Comparison of ENCODE assay signal across 10 mouse cellular contexts in the genomic region with DNA sequence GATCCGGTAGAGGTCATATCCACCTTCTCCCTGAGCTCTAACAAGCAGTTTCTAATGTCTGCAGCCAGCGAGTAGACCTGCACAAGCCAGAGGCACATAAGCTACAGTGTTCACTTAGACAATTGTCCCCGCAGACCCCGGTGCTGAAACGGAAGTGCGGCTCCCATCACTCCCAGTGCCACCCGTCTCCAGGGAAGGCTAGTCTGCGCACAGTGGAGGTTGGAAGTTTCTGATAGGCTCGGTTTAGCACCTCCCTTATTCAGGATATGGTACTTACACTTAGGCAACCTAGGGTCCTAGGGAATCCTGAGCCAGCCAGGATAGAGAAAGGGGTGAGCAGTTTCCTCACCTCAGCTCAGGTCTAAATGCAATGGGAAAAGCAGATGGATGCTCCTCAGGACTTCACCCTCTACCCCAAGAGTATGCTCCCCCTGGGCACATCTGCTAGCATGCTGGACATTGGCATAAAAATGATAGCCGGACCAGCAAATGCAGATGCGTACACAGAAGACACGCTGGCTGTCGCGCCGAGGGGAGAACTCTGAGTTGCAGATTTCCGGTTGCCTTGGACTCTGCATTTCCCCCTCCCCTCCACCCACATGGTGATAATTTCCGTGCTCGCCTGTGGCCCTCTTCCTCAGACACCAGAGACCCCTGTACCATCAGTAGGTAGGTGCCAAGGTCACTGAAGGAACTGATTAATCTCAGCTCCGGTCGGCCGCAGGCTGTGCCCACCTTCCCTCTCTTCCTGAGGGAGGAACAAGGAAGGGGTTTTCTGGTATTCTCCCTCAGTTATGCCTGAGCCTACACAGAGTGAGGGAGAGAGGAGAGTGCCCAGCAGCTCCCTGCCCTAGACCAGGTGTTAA. TPM values are rescaled to one million over a fixed set of nuclear protein-coding genes. Genes with fewer than 3 reads are reported as not detected.
DNase-seq lines count a peak whose midpoint lies in the region; ATAC-seq lines count a peak whose summit lies in the region.
"Had no signal": no experiment of that assay in that cellular context is flagged by ENCODE, and none has a peak within 500 bp of the region (broad histone marks: within the 10 kb centered on the region; RNA-seq: fewer than 3 reads in every experiment).

No protein-coding gene starts in this region.

- H3K27ac ChIP-seq in heart, embryonic 12.5 days (ENCODE audit: poor library complexity, severe bottlenecking): peak overlapping the region; percentile 90
- no peak overlapping the region for H3K27ac ChIP-seq in midbrain, embryonic 15.5 days
- H3K27ac ChIP-seq in midbrain, embryonic 11.5 days (ENCODE audit: low read depth, low read length): no peak overlapping the region
- peak overlapping the region; percentile 19 for H3K27ac ChIP-seq in intestine, embryonic 16.5 days (ENCODE audit: low read length)
- peak overlapping the region; percentile 24; the same call in 1 of the 2 replicates for H3K27ac ChIP-seq in stomach, embryonic 16.5 days (ENCODE audit: low read length)

- no peaks in the 10 kb centered on the region for H3K9me3 ChIP-seq in heart, embryonic 12.5 days (replicated peaks)
- no peaks in the 10 kb centered on the region for H3K9me3 ChIP-seq in midbrain, embryonic 15.5 days
- no peaks in the 10 kb centered on the region for H3K9me3 ChIP-seq in midbrain, embryonic 11.5 days (ENCODE audit: control insufficient read depth, low read length)
- H3K9me3 ChIP-seq in intestine, embryonic 16.5 days (ENCODE audit: control insufficient read depth, low read length): no peaks in the 10 kb centered on the region
- H3K9me3 ChIP-seq in stomach, embryonic 16.5 days (replicated peaks; ENCODE audit: control insufficient read depth, low read length): no peaks in the 10 kb centered on the region

- 29% methylated on average over 21 of the region's 21 CpGs for WGBS in heart, embryonic 12.5 days
- WGBS in midbrain, embryonic 15.5 days: 60% methylated on average over 21 of the region's 21 CpGs
- 54% methylated on average over 21 of the region's 21 CpGs for WGBS in midbrain, embryonic 11.5 days
- 49% methylated on average over 21 of the region's 21 CpGs for WGBS in intestine, embryonic 16.5 days
- WGBS in stomach, embryonic 16.5 days: 57% methylated on average over 21 of the region's 21 CpGs

- H3K36me3 ChIP-seq in heart, embryonic 12.5 days: peaks cover 20% of the 10 kb centered on the region
- no peaks in the 10 kb centered on the region for H3K36me3 ChIP-seq in midbrain, embryonic 15.5 days (replicated peaks)
- H3K36me3 ChIP-seq in midbrain, embryonic 11.5 days (ENCODE audit: control insufficient read depth, insufficient read depth, low read length): no peaks in the 10 kb centered on the region
- H3K36me3 ChIP-seq in intestine, embryonic 16.5 days (ENCODE audit: control insufficient read depth, insufficient read depth, low read length): peaks cover 3% of the 10 kb centered on the region
- 0 out of 2 replicates have a peak, but pooled peaks cover 5% of the 10 kb centered on the region for H3K36me3 ChIP-seq in stomach, embryonic 16.5 days (ENCODE audit: control insufficient read depth, insufficient read depth, low read length)

- no peaks in the 10 kb centered on the region for H3K27me3 ChIP-seq in heart, embryonic 12.5 days (replicated peaks)
- H3K27me3 ChIP-seq in midbrain, embryonic 15.5 days (replicated peaks): no peaks in the 10 kb centered on the region
- H3K27me3 ChIP-seq in midbrain, embryonic 11.5 days (ENCODE audit: control insufficient read depth, insufficient read depth, low read length): no peaks in the 10 kb centered on the region
- no peaks in the 10 kb centered on the region for H3K27me3 ChIP-seq in intestine, embryonic 16.5 days (replicated peaks; ENCODE audit: control insufficient read depth, insufficient read depth, low read length)
- no peaks in the 10 kb centered on the region for H3K27me3 ChIP-seq in stomach, embryonic 16.5 days (ENCODE audit: control insufficient read depth, insufficient read depth, low read length)

- H3K4me2 ChIP-seq in heart, embryonic 12.5 days: peak overlapping the region; percentile 23; the same call in 1 of the 2 replicates
- no peak overlapping the region for H3K4me2 ChIP-seq in midbrain, embryonic 15.5 days
- no peak overlapping the region for H3K4me2 ChIP-seq in midbrain, embryonic 11.5 days
- H3K4me2 ChIP-seq in intestine, embryonic 16.5 days (ENCODE audit: low read depth, low read length): peak overlapping the region; percentile 3; the same call in 1 of the 2 replicates
- H3K4me2 ChIP-seq in stomach, embryonic 16.5 days (ENCODE audit: low read depth, low read length): no peak overlapping the region

- no peak overlapping the region for H3K4me3 ChIP-seq in heart, embryonic 12.5 days
- H3K4me3 ChIP-seq in midbrain, embryonic 15.5 days: no peak overlapping the region
- no peak overlapping the region for H3K4me3 ChIP-seq in midbrain, embryonic 11.5 days (ENCODE audit: low read depth, low read length)
- no peak overlapping the region for H3K4me3 ChIP-seq in intestine, embryonic 16.5 days (ENCODE audit: low read length)
- H3K4me3 ChIP-seq in stomach, embryonic 16.5 days (replicated peaks; ENCODE audit: low read length): no peak overlapping the region

- peak; percentile 4; the same call in 1 of the 2 replicates for ATAC-seq in heart, embryonic 12.5 days (ENCODE audit: insufficient number of reproducible peaks, low FRiP score)
- 0 out of 2 replicates have a peak, but pooled peaks have one; percentile 32 for ATAC-seq in midbrain, embryonic 15.5 days (replicated peaks)
- no peak for ATAC-seq in midbrain, embryonic 11.5 days (ENCODE audit: low FRiP score)
- ATAC-seq in intestine, embryonic 16.5 days: no peak
- 0 out of 2 replicates have a peak, but pooled peaks have one; percentile 18 for ATAC-seq in stomach, embryonic 16.5 days (ENCODE audit: insufficient read depth, low FRiP score)

- H3K9ac ChIP-seq in heart, embryonic 12.5 days: peak overlapping the region; percentile 29; the same call in 1 of the 2 replicates
- H3K9ac ChIP-seq in midbrain, embryonic 15.5 days: no peak overlapping the region
- H3K9ac ChIP-seq in midbrain, embryonic 11.5 days (ENCODE audit: low read length): no peak overlapping the region
- H3K9ac ChIP-seq in intestine, embryonic 16.5 days (ENCODE audit: low read depth, low read length): 0 out of 2 replicates have a peak overlapping the region, but pooled peaks have one; percentile 38
- no peak overlapping the region for H3K9ac ChIP-seq in stomach, embryonic 16.5 days (ENCODE audit: low read length)

- no peak for DNase-seq in heart, postnatal 4 days
- no peak for DNase-seq in midbrain, embryonic 11.5 days (ENCODE audit: low spot score, missing footprints)
- no peak for DNase-seq in embryo, embryonic 11 days
- no peak for DNase-seq in yolk sac, embryonic 10.5 days (ENCODE audit: low spot score)
- DNase-seq: lung, postnatal 14 days; right cerebral cortex, postnatal 4 days had no signal

- H3K4me1 ChIP-seq in heart, embryonic 12.5 days (replicated peaks): peaks cover 92% of the 10 kb centered on the region
- peaks cover 12% of the 10 kb centered on the region for H3K4me1 ChIP-seq in midbrain, embryonic 15.5 days
- H3K4me1 ChIP-seq in midbrain, embryonic 11.5 days (ENCODE audit: control insufficient read depth, insufficient read depth, low read length): peaks cover 2% of the 10 kb centered on the region; the same call in 1 of the 2 replicates
- H3K4me1 ChIP-seq in intestine, embryonic 16.5 days (ENCODE audit: control insufficient read depth, insufficient read depth, low read length): peaks cover 56% of the 10 kb centered on the region
- peaks cover 59% of the 10 kb centered on the region for H3K4me1 ChIP-seq in stomach, embryonic 16.5 days (ENCODE audit: control insufficient read depth, insufficient read depth, low read length)

RNA-seq across cellular contexts. Expression of a gene that starts 11.9 kb away (rescaled TPM):
- polyA plus RNA-seq in heart, embryonic 12.5 days (2016; fragmentation: Nextera tagmentation; extraction: Ambion mirVana): 108 and 114 TPM in 2 replicates
- 100 to 1,000 TPM; 193 TPM for total RNA-seq in heart, postnatal 4 days (2021)
- 20.0 and 21.2 TPM in 2 replicates for polyA plus RNA-seq in midbrain, embryonic 15.5 days (2015; fragmentation: Nextera tagmentation; extraction: Ambion mirVana)
- 36.4 and 40.8 TPM in 2 replicates for polyA plus RNA-seq in midbrain, embryonic 11.5 days (2014; fragmentation: Nextera tagmentation; extraction: Ambion mirVana)
- 114 and 127 TPM in 2 replicates for polyA plus RNA-seq in intestine, embryonic 16.5 days (2015; fragmentation: Nextera tagmentation; extraction: Ambion mirVana)
- 131 and 136 TPM in 2 replicates for polyA plus RNA-seq in stomach, embryonic 16.5 days (2015; fragmentation: Nextera tagmentation; extraction: Ambion mirVana)

Comparison
In these comparisons a context has a peak if more than half of its experiments do, and no peak if none do; other contexts are left out.
1. ATAC-seq: peak in heart, embryonic 12.5 days (single experiment), midbrain, embryonic 15.5 days (single experiment) and stomach, embryonic 16.5 days (single experiment); none in midbrain, embryonic 11.5 days (single experiment) and intestine, embryonic 16.5 days (single experiment).
2. H3K27ac ChIP-seq: peak in heart, embryonic 12.5 days (single experiment), intestine, embryonic 16.5 days (single experiment) and stomach, embryonic 16.5 days (single experiment); none in midbrain, embryonic 15.5 days (single experiment) and midbrain, embryonic 11.5 days (single experiment).
3. H3K4me2 ChIP-seq: peak in heart, embryonic 12.5 days (single experiment) and intestine, embryonic 16.5 days (single experiment); none in midbrain, embryonic 15.5 days (single experiment), midbrain, embryonic 11.5 days (single experiment) and stomach, embryonic 16.5 days (single experiment).
4. H3K9ac ChIP-seq: peak in heart, embryonic 12.5 days (single experiment) and intestine, embryonic 16.5 days (single experiment); none in midbrain, embryonic 15.5 days (single experiment), midbrain, embryonic 11.5 days (single experiment) and stomach, embryonic 16.5 days (single experiment).